Mouse (Mus musculus) limb, embryonic 11.5 days (tissue): ENCODE measurements around the gene Sorbs2. TPM values are rescaled to one million over a fixed set of nuclear protein-coding genes. Genes with fewer than 3 reads are reported as not detected.
A peak's percentile ranks its signal among the peaks of the same experiment; 100 is the strongest.

Experiments used
- ATAC-seq: fragments of 200-750 bp; cut with Nextera tagmentation; 2 replicates; pipeline ENCODE4 v1.8.0; 2017; ENCODE audit warnings: low read depth; ENCODE audit not compliant: insufficient number of reproducible peaks, low FRiP score, low TSS enrichment
- DNase-seq: peaks from one replicate; pipeline ENCODE4 v3.0.0-alpha.2; 2015; ENCODE audit warnings: low spot score
- H3K27ac ChIP-seq: fragments of 300-500 bp; sonication (generic); replicated peaks from 2 replicates; pipeline ENCODE4 v1.5.1; 2014; ENCODE audit warnings: low read depth, mild to moderate bottlenecking, low read length
- H3K27me3 ChIP-seq: fragments of 300-500 bp; sonication (generic); 2 replicates; pipeline ENCODE4 v1.6.1; 2014; ENCODE audit warnings: mild to moderate bottlenecking, low read length, mixed read lengths; ENCODE audit not compliant: control insufficient read depth, insufficient read depth
- H3K36me3 ChIP-seq: fragments of 300-500 bp; sonication (generic); 2 replicates; pipeline ENCODE4 v1.6.1; 2014; ENCODE audit warnings: mild to moderate bottlenecking, low read length, moderate library complexity, mixed read lengths; ENCODE audit not compliant: control insufficient read depth, insufficient read depth
- H3K4me1 ChIP-seq: fragments of 300-500 bp; sonication (generic); 2 replicates; pipeline ENCODE4 v1.6.1; 2014; ENCODE audit warnings: low read length, mixed read lengths; ENCODE audit not compliant: control insufficient read depth, insufficient read depth
- H3K4me2 ChIP-seq: fragments of 300-500 bp; sonication (generic); 2 replicates; pipeline ENCODE4 v1.6.1; 2014; ENCODE audit warnings: low read depth, mild to moderate bottlenecking, moderate library complexity; ENCODE audit not compliant: severe bottlenecking
- H3K4me3 ChIP-seq: fragments of 300-500 bp; sonication (generic); 2 replicates; pipeline ENCODE4 v1.5.1; 2014; ENCODE audit warnings: low read depth, low read length
- H3K9ac ChIP-seq: fragments of 300-500 bp; sonication (generic); 2 replicates; pipeline ENCODE4 v1.6.1; 2014; ENCODE audit warnings: mild to moderate bottlenecking, low read length
- H3K9me3 ChIP-seq: fragments of 300-500 bp; sonication (generic); 2 replicates; pipeline ENCODE4 v1.6.1; 2016; ENCODE audit warnings: low read length; ENCODE audit not compliant: control insufficient read depth
- WGBS: fragments of 180-500 bp; shearing (Covaris S2); extraction: QIAGEN DNeasy Blood & Tissue Kit; methylation state at CpG from one replicate; pipeline ENCODE4 v1.1.7; 2014; 5-methylcytosine and 5-hydroxymethylcytosine counted together
- polyA plus RNA-seq: library from polyadenylated mRNA; unstranded; fragments of >200 nt; fragmentation: Nextera tagmentation; extraction: Ambion mirVana; gene quantifications from 2 replicates; pipeline ENCODE4 v1.2.1, GENCODE M21; 2014

Sorbs2 gene
- polyA plus RNA-seq, 1 experiment from 2014 or later: 26.1 TPM

GRCm38 (mm10) chr8:45614610-45615009, 107.0 kb downstream of the Sorbs2 start:
- Histone ChIP-seq H3K4me2 (no peak overlapping the region), H3K4me3 (no peak overlapping the region), H3K27me3 (no peaks in the 10 kb centered on the region), H3K4me1 (no peaks in the 10 kb centered on the region), H3K36me3 (no peaks in the 10 kb centered on the region), H3K27ac (no peak overlapping the region), H3K9me3 (no peaks in the 10 kb centered on the region), H3K9ac (no peak overlapping the region)
- DNase-seq: no peak
- WGBS: 41% methylated on average over 5 of the region's 5 CpGs
- no peak for ATAC-seq

GRCm38 (mm10) chr8:45615050-45615449, 107.5 kb downstream of the Sorbs2 start:
- H3K9ac ChIP-seq: no peak overlapping the region
- ATAC-seq: no peak
- no peaks in the 10 kb centered on the region for H3K9me3 ChIP-seq
- no peak overlapping the region for H3K4me3 ChIP-seq
- no peaks in the 10 kb centered on the region for H3K36me3 ChIP-seq
- H3K27ac ChIP-seq: no peak overlapping the region
- H3K4me1 ChIP-seq: no peaks in the 10 kb centered on the region
- H3K4me2 ChIP-seq: peak overlapping the region; percentile 23; the same call in 1 of the 2 replicates
- no peaks in the 10 kb centered on the region for H3K27me3 ChIP-seq
- whole genome bisulfite sequencing: 15% methylated on average over 9 of the region's 9 CpGs
- DNase-seq: no peak

- 45% methylated on average over 7 of the region's 7 CpGs for WGBS
- Histone ChIP-seq H3K9ac (no peak overlapping the region), H3K27ac (no peak overlapping the region), H3K4me3 (no peak overlapping the region), H3K27me3 (no peaks in the 10 kb centered on the region), H3K9me3 (no peaks in the 10 kb centered on the region), H3K4me1 (no peaks in the 10 kb centered on the region), H3K36me3 (no peaks in the 10 kb centered on the region), H3K4me2 (no peak overlapping the region)
- DNase-seq (peak; percentile 26), ATAC-seq (no peak)
Measured at GRCm38 (mm10) chr8:45615551-45615950, 108.0 kb downstream of the Sorbs2 start.

GRCm38 (mm10) chr8:45621576-45622178, 114.1 kb downstream of the Sorbs2 start:
- no peaks in the 10 kb centered on the region for H3K4me1 ChIP-seq
- H3K9me3 ChIP-seq: no peaks in the 10 kb centered on the region
- no peaks in the 10 kb centered on the region for H3K27me3 ChIP-seq
- ATAC-seq (no peak), DNase-seq (peak; percentile 33)
- WGBS: 57% methylated on average over 15 of the region's 15 CpGs
- H3K9ac ChIP-seq: no peak overlapping the region
- no peaks in the 10 kb centered on the region for H3K36me3 ChIP-seq
- no peak overlapping the region for H3K27ac ChIP-seq
- no peak overlapping the region for H3K4me2 ChIP-seq
- H3K4me3 ChIP-seq: no peak overlapping the region

- Histone ChIP-seq H3K27me3 (no peaks in the 10 kb centered on the region), H3K27ac (no peak overlapping the region), H3K36me3 (no peaks in the 10 kb centered on the region), H3K9me3 (no peaks in the 10 kb centered on the region), H3K9ac (no peak overlapping the region), H3K4me2 (no peak overlapping the region), H3K4me3 (no peak overlapping the region), H3K4me1 (peaks cover 3% of the 10 kb centered on the region; the same call in 1 of the 2 replicates)
- 70% methylated on average over 5 of the region's 5 CpGs for WGBS
- no peak for ATAC-seq
- DNase-seq: no peak
Measured at GRCm38 (mm10) chr8:45626406-45626805, 118.8 kb downstream of the Sorbs2 start.

GRCm38 (mm10) chr8:45627246-45628241, 120.0 kb downstream of the Sorbs2 start:
- peak overlapping the region; percentile 61 for H3K4me3 ChIP-seq
- no peaks in the 10 kb centered on the region for H3K36me3 ChIP-seq
- H3K27ac ChIP-seq: peak overlapping the region; percentile 83
- ATAC-seq (peak; percentile 90), DNase-seq (peak; percentile 82)
- peak overlapping the region; percentile 85 for H3K4me2 ChIP-seq
- H3K4me1 ChIP-seq: peaks cover 3% of the 10 kb centered on the region; the same call in 1 of the 2 replicates
- peak overlapping the region; percentile 70 for H3K9ac ChIP-seq
- WGBS: 2% methylated on average over 28 of the region's 28 CpGs
- no peaks in the 10 kb centered on the region for H3K27me3 ChIP-seq
- H3K9me3 ChIP-seq: no peaks in the 10 kb centered on the region

GRCm38 (mm10) chr8:45628421-45629065, 121.0 kb downstream of the Sorbs2 start:
- ATAC-seq: peak; percentile 79

GRCm38 (mm10) chr8:45629066-45629430, 121.5 kb downstream of the Sorbs2 start:
- no peaks in the 10 kb centered on the region for H3K36me3 ChIP-seq
- no peaks in the 10 kb centered on the region for H3K27me3 ChIP-seq
- no peak for ATAC-seq
- H3K9ac ChIP-seq: no peak overlapping the region
- no peaks in the 10 kb centered on the region for H3K9me3 ChIP-seq
- H3K27ac ChIP-seq: peak overlapping the region; percentile 70
- 0 out of 2 replicates have a peak overlapping the region, but pooled peaks have one; percentile 5 for H3K4me3 ChIP-seq
- peak; percentile 25 for DNase-seq
- peak overlapping the region; percentile 16; the same call in 1 of the 2 replicates for H3K4me2 ChIP-seq
- H3K4me1 ChIP-seq: peaks cover 3% of the 10 kb centered on the region; the same call in 1 of the 2 replicates
- 79% methylated on average over 8 of the region's 8 CpGs for WGBS

More at GRCm38 (mm10) chr8:45628421-45629065, 121.0 kb downstream of the Sorbs2 start:
- no peaks in the 10 kb centered on the region for H3K9me3 ChIP-seq
- peaks cover 3% of the 10 kb centered on the region; the same call in 1 of the 2 replicates for H3K4me1 ChIP-seq
- WGBS: 41% methylated on average over 9 of the region's 9 CpGs
- no peaks in the 10 kb centered on the region for H3K36me3 ChIP-seq
- H3K4me3 ChIP-seq: peak overlapping the region; percentile 61
- no peak overlapping the region for H3K9ac ChIP-seq
- H3K27ac ChIP-seq: peak overlapping the region; percentile 70
- DNase-seq: peak; percentile 35
- H3K27me3 ChIP-seq: no peaks in the 10 kb centered on the region
- H3K4me2 ChIP-seq: peak overlapping the region; percentile 85
